Mouse (Mus musculus): ENCODE measurements around the gene Olfr211. TPM values are rescaled to one million over a fixed set of nuclear protein-coding genes. Genes with fewer than 3 reads are reported as not detected.

The Olfr211 gene
- total RNA-seq, 2 experiments from 2014 or later, result not detected

Other genes with a start within 250 kb of the Olfr211 start
- gene Zfand4, start 224.9 kb upstream of the Olfr211 start, total RNA-seq (2021), result 10 to 100 TPM in 1 of 2 experiments, 1 to 10 TPM in 1; 7.5 to 11.6 TPM
- 100 to 1,000 TPM in 1 of 2 experiments, 10 to 100 TPM in 1; 98.6 to 103 TPM for gene March8, start 151.1 kb upstream of the Olfr211 start, total RNA-seq (2021)
- 1 to 10 TPM; 1.3 to 1.4 TPM for gene Alox5, start 27.9 kb upstream of the Olfr211 start, total RNA-seq (2021)
- gene Olfr212, start 17.4 kb downstream of the Olfr211 start, total RNA-seq (2021), result under 1 TPM; 0.14 to 0.20 TPM
- gene Olfr213, start 49.4 kb downstream of the Olfr211 start, total RNA-seq (2021), result not detected
- gene Gm5580, start 62.0 kb downstream of the Olfr211 start, total RNA-seq (2021), result 1 to 10 TPM; 2.5 to 3.9 TPM
- gene Olfr214, start 65.1 kb downstream of the Olfr211 start, total RNA-seq (2021), result not detected
- not detected for gene Olfr215, start 95.1 kb downstream of the Olfr211 start, total RNA-seq (2021)
- 10 to 100 TPM; 42.0 to 49.9 TPM for gene Zfp422, start 139.9 kb downstream of the Olfr211 start, total RNA-seq (2021)
- 1 to 10 TPM in 1 of 2 experiments, under 1 TPM in 1; 0.54 to 2.7 TPM for gene Depp1, start 161.5 kb downstream of the Olfr211 start, total RNA-seq (2021)
- gene Rassf4, start 184.9 kb downstream of the Olfr211 start, total RNA-seq (2021), result 1 to 10 TPM; 2.9 to 3.4 TPM
- gene Tmem72, start 227.8 kb downstream of the Olfr211 start, total RNA-seq (2021), result under 1 TPM; 0.12 to 0.22 TPM